Mouse (Mus musculus) cerebellum, postnatal 14 days (tissue): Measurements from ENCODE around the gene Ntn5.

Experiments
- DNase-seq, 2 experiments: peaks; one replicate each; pipeline ENCODE4 v3.0.0; 2021; ENCODE audit warnings: mixed read lengths in 2 of 2

The Ntn5 gene

GRCm38 (mm10) chr7:45730727-45731431, 47.1 kb downstream of the Ntn5 start:
- DNase-seq: peak; percentile 47 to 69

- DNase-seq: no peak
These were observed 49.7 kb downstream of the Ntn5 start for GRCm38 (mm10) chr7:45733477-45733876.

- peak; percentile 92 to 94 for DNase-seq
These were observed 55.4 kb downstream of the Ntn5 start for GRCm38 (mm10) chr7:45739162-45739763.

- DNase-seq: no peak
These were observed 56.0 kb downstream of the Ntn5 start for GRCm38 (mm10) chr7:45739820-45740219.

GRCm38 (mm10) chr7:45741308-45741707, 57.5 kb downstream of the Ntn5 start:
- no peak for DNase-seq

GRCm38 (mm10) chr7:45741777-45742176, 58.0 kb downstream of the Ntn5 start:
- no peak for DNase-seq

- peak; percentile 53 to 80 for DNase-seq
These were observed 58.5 kb downstream of the Ntn5 start for GRCm38 (mm10) chr7:45742338-45742737.
